Mouse (Mus musculus): ENCODE measurements around the gene Faap100. TPM values are rescaled to one million over a fixed set of nuclear protein-coding genes. Genes with fewer than 3 reads are reported as not detected.

The Faap100 gene
- polyA plus RNA-seq (2012; rRNA removed) = 110 and 134 TPM in 2 replicates

GRCm38 (mm10) chr11:120378611-120379540, at the start of gene Faap100:
Gene Faap100 (minus strand): TSS chr11:120378764.

GRCm38 (mm10) chr11:120361295-120361694, 17.3 kb downstream of the Faap100 start, which contains the start of gene Fscn2:
Gene Fscn2 (plus strand): TSS chr11:120361534.

GRCm38 (mm10) chr11:120347791-120348683, 30.5 kb downstream of the Faap100 start, which contains the start of gene Actg1:
Gene Actg1 (minus strand): TSS chr11:120348542.

Other genes starting within 250 kb of the Faap100 start
- gene Slc38a10, start 227.4 kb downstream of the Faap100 start, polyA plus RNA-seq (2012; rRNA removed) = 224 and 236 TPM in 2 replicates
- gene Bahcc1, start 145.8 kb downstream of the Faap100 start, polyA plus RNA-seq (2012; rRNA removed) = 14.1 and 16.5 TPM in 2 replicates
- gene Actg1, start 30.2 kb downstream of the Faap100 start, polyA plus RNA-seq (2012; rRNA removed) = 1,216 and 1,304 TPM in 2 replicates
- 0.22 and 0.51 TPM in 2 replicates for gene Fscn2, start 17.2 kb downstream of the Faap100 start, polyA plus RNA-seq (2012; rRNA removed)
- 106 and 121 TPM in 2 replicates for gene Nploc4, start 58.9 kb upstream of the Faap100 start, polyA plus RNA-seq (2012; rRNA removed)
- 0.13 TPM in 1 of 2 replicates, not detected in the other for gene Tspan10, start 63.9 kb upstream of the Faap100 start, polyA plus RNA-seq (2012; rRNA removed)
- 1.1 and 1.2 TPM in 2 replicates for gene Pde6g, start 74.7 kb upstream of the Faap100 start, polyA plus RNA-seq (2012; rRNA removed)
- 30.5 and 34.8 TPM in 2 replicates for gene Oxld1, start 79.3 kb upstream of the Faap100 start, polyA plus RNA-seq (2012; rRNA removed)
- 13.1 and 17.5 TPM in 2 replicates for gene Ccdc137, start 79.4 kb upstream of the Faap100 start, polyA plus RNA-seq (2012; rRNA removed)
- gene Arl16, start 88.8 kb upstream of the Faap100 start, polyA plus RNA-seq (2012; rRNA removed) = 31.1 and 35.0 TPM in 2 replicates
- 115 and 155 TPM in 2 replicates for gene Mrpl12, start 105.8 kb upstream of the Faap100 start, polyA plus RNA-seq (2012; rRNA removed)
- 226 and 229 TPM in 2 replicates for gene Slc25a10, start 113.1 kb upstream of the Faap100 start, polyA plus RNA-seq (2012; rRNA removed)
- gene Gcgr, start 151.9 kb upstream of the Faap100 start, polyA plus RNA-seq (2012; rRNA removed) = 2.3 and 3.3 TPM in 2 replicates
- gene Mcrip1, start 171.0 kb upstream of the Faap100 start, polyA plus RNA-seq (2012; rRNA removed) = 185 and 195 TPM in 2 replicates
- not detected in 2 replicates for gene Ppp1r27, start 172.4 kb upstream of the Faap100 start, polyA plus RNA-seq (2012; rRNA removed)
- 355 TPM in 2 replicates for gene P4hb, start 194.5 kb upstream of the Faap100 start, polyA plus RNA-seq (2012; rRNA removed)
- 779 and 887 TPM in 2 replicates for gene Arhgdia, start 202.9 kb upstream of the Faap100 start, polyA plus RNA-seq (2012; rRNA removed)
- 30.8 and 42.7 TPM in 2 replicates for gene Alyref, start 219.6 kb upstream of the Faap100 start, polyA plus RNA-seq (2012; rRNA removed)
- 189 and 219 TPM in 2 replicates for gene Anapc11, start 219.7 kb upstream of the Faap100 start, polyA plus RNA-seq (2012; rRNA removed)
- gene Npb, start 229.7 kb upstream of the Faap100 start, polyA plus RNA-seq (2012; rRNA removed) = 2.6 and 4.4 TPM in 2 replicates
- gene Pcyt2, start 239.2 kb upstream of the Faap100 start, polyA plus RNA-seq (2012; rRNA removed) = 279 and 305 TPM in 2 replicates
- 77.5 and 98.2 TPM in 2 replicates for gene Sirt7, start 246.5 kb upstream of the Faap100 start, polyA plus RNA-seq (2012; rRNA removed)

Measured in ovary, adult 2 months (tissue).